Mouse (Mus musculus) left cerebral cortex, adult 2 months (tissue): ENCODE measurements around the gene Vezt. TPM values are rescaled to one million over a fixed set of nuclear protein-coding genes. Genes with fewer than 3 reads are reported as not detected.
A peak's percentile ranks its signal among the peaks of the same experiment; 100 is the strongest.

Experiments used
- DNase-seq, 2 experiments: peaks; one replicate each; pipeline ENCODE4 v3.0.0; 2021 to 2022; ENCODE audit warnings: low spot score in 2 of 2, mixed read lengths in 1 of 2; ENCODE audit errors: extremely low spot score in 1 of 2
- H3K27ac ChIP-seq: fragments of 200-600 bp; 2 replicates; pipeline ENCODE4 v1.8.1; 2022
- H3K4me3 ChIP-seq: fragments of 200-600 bp; 2 replicates; pipeline ENCODE4 v1.8.1; 2022
- CTCF ChIP-seq: fragments of 200-600 bp; IDR thresholded peaks from 2 replicates; pipeline ENCODE4 v1.8.1; 2022; ENCODE audit warnings: antibody characterized with exemption, mild to moderate bottlenecking, moderate library complexity
- intact Hi-C: fragments of 180-260 bp; cut with DNase I; formaldehyde crosslinking; loops from one replicate; pipeline ENCODE4 v1.15.1; 2025
- total RNA-seq, 2 experiments: library from RNA; stranded (reverse); gene quantifications; 2 replicates each; pipeline ENCODE4 v1.2.3; 2021

The Vezt gene
- total RNA-seq, 2 experiments from 2014 or later, result 77.3 to 80.2 TPM

GRCm38 (mm10) chr10:93999357-93999756, 36.3 kb downstream of the Vezt start:
- Histone ChIP-seq H3K27ac (no peak overlapping the region), H3K4me3 (no peak overlapping the region)
- intact Hi-C loops, result no loop called here
- TF ChIP-seq CTCF, result no peak
- DNase-seq, result no peak

- no peak overlapping the region for H3K27ac ChIP-seq
- TF ChIP-seq CTCF, result no peak
- DNase-seq, result no peak
- no peak overlapping the region for H3K4me3 ChIP-seq
- intact Hi-C loops, result no loop called here
Measured at GRCm38 (mm10) chr10:93995100-93995499, 40.5 kb downstream of the Vezt start.

DNA sequence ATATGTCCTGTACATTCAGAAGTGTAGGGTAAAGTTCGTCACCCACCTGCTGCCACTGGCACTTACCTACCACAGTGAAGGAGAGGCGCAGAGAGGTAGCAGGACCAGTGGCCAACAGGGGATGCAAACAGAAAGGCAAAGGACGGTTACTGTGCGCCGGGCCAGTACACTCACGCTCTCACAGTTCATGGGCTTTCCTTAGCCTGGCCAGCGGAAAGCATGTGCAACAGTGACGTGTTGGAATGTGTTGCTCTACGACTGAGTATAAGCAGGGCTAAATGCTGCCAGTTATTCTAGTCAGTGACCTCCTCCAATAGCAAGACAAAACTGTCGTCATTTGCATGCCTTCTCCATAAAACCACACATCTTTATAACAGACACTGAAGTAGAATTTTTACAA, 41.5 kb downstream of the Vezt start:
- H3K27ac ChIP-seq, result no peak overlapping the region
- no peak overlapping the region for H3K4me3 ChIP-seq
- intact Hi-C loops, result no loop called here
- no peak for DNase-seq
- TF ChIP-seq CTCF, result no peak

GRCm38 (mm10) chr10:93985357-93985756, 50.3 kb downstream of the Vezt start:
- TF ChIP-seq CTCF, result no peak
- H3K4me3 ChIP-seq, result no peak overlapping the region
- H3K27ac ChIP-seq, result no peak overlapping the region
- intact Hi-C loops, result no loop called here
- no peak for DNase-seq

DNA sequence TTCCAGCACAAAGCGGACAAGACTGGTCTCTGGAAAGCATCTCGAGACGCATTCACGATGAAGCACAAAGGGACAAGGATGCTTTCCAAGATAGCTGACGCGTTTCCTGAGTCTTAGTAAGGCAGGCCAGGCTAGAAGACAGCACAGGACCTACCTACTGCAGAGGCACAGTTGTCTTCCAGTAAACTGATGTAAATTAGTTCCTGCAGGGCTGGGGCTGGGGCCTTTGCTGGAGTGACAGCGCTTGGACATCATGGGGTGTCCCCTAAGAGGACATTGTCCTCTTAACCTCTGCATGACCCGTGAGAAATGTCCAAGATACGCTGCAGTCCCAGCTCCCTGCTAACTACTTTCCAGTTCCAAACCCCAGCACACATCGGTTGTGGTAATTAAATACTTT, 66.3 kb downstream of the Vezt start:
- Histone ChIP-seq H3K4me3 (no peak overlapping the region), H3K27ac (no peak overlapping the region)
- no peak for DNase-seq
- intact Hi-C loops, result no loop called here
- no peak for TF ChIP-seq CTCF

GRCm38 (mm10) chr10:93967486-93967885, 68.1 kb downstream of the Vezt start:
- no peak overlapping the region for H3K4me3 ChIP-seq
- intact Hi-C loops, result no loop called here
- no peak; the same call in none of the 2 replicates for TF ChIP-seq CTCF
- no peak for DNase-seq
- H3K27ac ChIP-seq, result no peak overlapping the region

GRCm38 (mm10) chr10:93954023-93954422, 81.6 kb downstream of the Vezt start:
- H3K27ac ChIP-seq, result no peak overlapping the region
- no peak for DNase-seq
- intact Hi-C loops, result no loop called here
- no peak for TF ChIP-seq CTCF
- no peak overlapping the region for H3K4me3 ChIP-seq

DNA sequence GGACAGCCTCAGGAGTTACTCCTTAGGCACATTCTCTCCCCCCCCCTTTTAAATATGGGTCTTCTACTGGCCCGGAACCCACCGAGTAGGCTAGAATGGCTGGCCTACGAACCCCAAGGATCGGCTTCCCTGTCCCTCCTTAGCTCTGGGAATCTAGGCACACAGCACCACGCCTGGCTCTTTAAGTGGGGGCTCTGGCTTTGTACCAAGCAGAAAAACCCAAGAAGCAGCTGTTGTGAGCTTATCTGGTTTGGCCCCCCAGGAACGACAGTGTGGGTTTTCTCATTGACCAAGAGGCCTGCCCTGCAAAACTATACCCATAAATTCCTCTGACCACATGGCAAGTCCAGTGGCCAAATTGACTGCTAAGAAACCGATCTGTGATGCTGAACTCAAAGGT, 82.1 kb downstream of the Vezt start:
- TF ChIP-seq CTCF, result no peak
- H3K4me3 ChIP-seq, result no peak overlapping the region
- no peak for DNase-seq
- no peak overlapping the region for H3K27ac ChIP-seq
- intact Hi-C loops, result no loop called here

DNA sequence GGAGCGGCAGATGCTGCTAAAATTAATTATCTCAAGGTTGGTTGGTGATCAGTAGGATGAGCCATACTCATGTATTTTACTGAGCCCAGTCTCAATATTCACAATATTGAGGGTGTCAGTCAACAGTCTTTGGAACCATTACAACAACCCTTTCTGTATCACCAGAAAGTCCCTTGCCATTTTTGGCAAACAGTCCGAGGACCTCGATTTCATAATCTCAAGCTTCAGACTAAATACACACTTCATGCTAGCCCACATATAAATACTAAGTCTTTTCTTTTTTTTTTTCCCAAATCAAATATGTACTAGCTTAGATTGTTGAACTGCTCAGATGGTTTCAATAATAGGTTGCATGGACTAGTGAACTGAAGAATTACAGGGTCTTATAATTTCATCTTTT, 84.6 kb downstream of the Vezt start:
- H3K4me3 ChIP-seq, result no peak overlapping the region
- no peak for DNase-seq
- TF ChIP-seq CTCF, result no peak
- no peak overlapping the region for H3K27ac ChIP-seq
- intact Hi-C loops, result no loop called here

DNA sequence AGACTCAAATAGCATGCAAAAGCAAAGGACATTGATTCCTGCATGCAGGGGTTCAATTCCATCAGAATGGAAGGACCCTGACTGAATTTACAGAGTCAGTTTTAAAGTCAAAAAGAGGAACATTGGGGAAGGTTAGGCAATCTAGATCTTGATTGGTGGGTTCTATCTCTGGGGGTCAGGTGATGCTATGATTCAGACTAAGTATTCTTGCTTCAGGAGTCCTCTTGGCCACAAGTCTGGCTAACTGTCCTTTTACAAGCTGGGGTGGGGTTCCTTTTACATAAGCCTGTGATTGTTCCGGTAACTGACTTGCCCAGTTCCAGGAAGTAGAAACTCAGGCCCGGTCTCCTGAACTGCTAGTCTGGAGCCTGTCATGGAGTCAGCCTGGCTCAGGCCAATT, 85.7 kb downstream of the Vezt start:
- TF ChIP-seq CTCF, result no peak
- DNase-seq, result no peak
- no peak overlapping the region for H3K4me3 ChIP-seq
- intact Hi-C loops, result loop anchor here (10.0 kb wide), 1 partner anchor 165 kb away; no protein-coding TSS in a partner anchor
- H3K27ac ChIP-seq, result no peak overlapping the region

DNA sequence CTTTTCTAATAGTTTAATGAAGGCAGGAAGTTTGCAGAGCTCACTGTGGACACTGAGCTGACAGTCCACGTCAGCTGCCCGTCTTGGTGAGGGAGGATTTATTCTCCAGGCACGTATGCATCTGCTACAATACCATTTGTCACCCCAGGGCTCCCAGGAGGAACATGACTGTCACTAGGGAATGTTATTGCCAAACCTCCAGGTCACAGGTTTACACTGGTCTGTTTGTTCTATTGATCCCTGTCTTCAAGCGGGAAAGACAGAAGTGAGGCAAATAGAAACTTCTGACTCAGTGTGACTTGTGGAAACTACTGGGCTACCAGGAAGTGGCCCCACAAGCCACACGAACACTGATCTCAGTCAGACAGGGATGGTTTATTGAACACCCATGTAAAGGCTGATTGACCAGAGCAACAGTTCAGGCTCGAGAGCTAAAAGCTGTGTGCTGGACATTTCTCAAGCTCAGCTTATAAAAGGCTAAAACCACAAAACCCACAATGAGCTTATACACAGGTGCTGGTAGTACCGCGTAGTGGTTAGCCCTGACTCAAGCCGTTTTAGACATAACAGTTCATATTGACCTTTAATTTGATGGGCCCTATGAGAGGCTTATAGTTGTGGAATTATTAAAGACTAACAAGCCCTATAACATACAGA, 89.6 kb downstream of the Vezt start:
- TF ChIP-seq CTCF, result no peak
- DNase-seq, result no peak
- no peak overlapping the region for H3K27ac ChIP-seq

GRCm38 (mm10) chr10:93945364-93945763, 90.3 kb downstream of the Vezt start:
- Histone ChIP-seq H3K4me3 (no peak overlapping the region), H3K27ac (no peak overlapping the region)
- DNase-seq, result no peak
- peak; percentile 53 for TF ChIP-seq CTCF
- intact Hi-C loops, result loop anchor here (10.0 kb wide), 1 partner anchor 169 kb away; no protein-coding TSS in a partner anchor

More for the DNA sequence above, 89.6 kb downstream of the Vezt start:
- H3K4me3 ChIP-seq, result no peak overlapping the region
- intact Hi-C loops, result loop anchor here (10.0 kb wide), 1 partner anchor 169 kb away; no protein-coding TSS in a partner anchor

DNA sequence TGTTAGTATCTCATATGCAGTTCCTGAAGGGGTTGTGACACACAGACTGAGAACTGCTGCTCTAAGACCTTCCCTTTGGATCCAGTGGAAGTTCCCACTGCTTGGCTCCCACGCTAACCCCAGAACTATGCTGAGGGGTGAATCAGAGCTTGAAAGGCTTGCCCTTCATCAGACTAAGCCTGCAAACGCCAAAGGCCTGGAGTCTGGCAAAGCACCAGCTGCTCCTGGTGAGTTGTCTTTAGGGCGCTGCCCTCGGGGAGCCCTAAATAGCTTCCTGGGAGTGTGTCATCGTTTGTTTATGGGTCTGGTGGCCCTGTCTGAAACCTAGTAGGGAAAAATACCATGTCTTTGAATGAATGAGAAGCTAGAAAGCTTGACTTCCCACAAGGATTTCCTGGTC, 91.4 kb downstream of the Vezt start:
- no peak for DNase-seq
- TF ChIP-seq CTCF, result no peak
- intact Hi-C loops, result loop anchor here (10.0 kb wide), 1 partner anchor 171 kb away; no protein-coding TSS in a partner anchor
- H3K27ac ChIP-seq, result no peak overlapping the region
- H3K4me3 ChIP-seq, result no peak overlapping the region
